Mouse (Mus musculus) heart, adult 2 months (tissue): ENCODE results near the gene Bbox1.

Experiments used
- CTCF ChIP-seq: fragments of 200-600 bp; IDR thresholded peaks from 2 replicates; pipeline ENCODE4 v1.8.1; 2022; ENCODE audit warnings: antibody characterized with exemption, mild to moderate bottlenecking, moderate library complexity
- EP300 ChIP-seq: fragments of 200-500 bp; IDR thresholded peaks from 2 replicates; pipeline ENCODE4 v1.6.1; 2011; ENCODE audit warnings: low read depth, low read length, control low read depth; ENCODE audit not compliant: insufficient read depth

GRCm38 (mm10) chr2:110275424-110275823, 38.9 kb downstream of the Bbox1 start:
- TF ChIP-seq CTCF (no peak), EP300 (no peak)
